Mouse (Mus musculus) gastrocnemius, adult 2 months (tissue): Measurements from ENCODE around the gene Catsper2. TPM values are rescaled to one million over a fixed set of nuclear protein-coding genes. Genes with fewer than 3 reads are reported as not detected.

Experiments
- DNase-seq: peaks from one replicate; pipeline ENCODE4 v3.0.0; 2022
- H3K27ac ChIP-seq: fragments of 200-600 bp; 2 replicates; pipeline ENCODE4 v1.8.1; 2022; ENCODE audit warnings: mild to moderate bottlenecking
- H3K4me3 ChIP-seq: fragments of 200-600 bp; 2 replicates; pipeline ENCODE4 v1.8.1; 2022; ENCODE audit warnings: mild to moderate bottlenecking, moderate library complexity
- CTCF ChIP-seq: fragments of 200-600 bp; IDR thresholded peaks from 2 replicates; pipeline ENCODE4 v1.8.1; 2022; ENCODE audit warnings: antibody characterized with exemption, mild to moderate bottlenecking, moderate library complexity
- intact Hi-C: fragments of 180-260 bp; cut with DNase I; formaldehyde crosslinking; loops from one replicate; pipeline ENCODE4 v1.15.1; 2025
- total RNA-seq, 2 experiments: library from RNA; stranded (reverse); gene quantifications; 2 replicates each; pipeline ENCODE4 v1.2.3; 2021

The Catsper2 gene
- total RNA-seq, 2 experiments from 2014 or later: 1.6 to 2.8 TPM

- TF ChIP-seq CTCF: no peak
- no peak for DNase-seq
- Histone ChIP-seq H3K27ac (no peak overlapping the region), H3K4me3 (no peak overlapping the region)
- intact Hi-C loops: loop anchor here (2.0 kb wide), 1 partner anchor 30 kb away; no protein-coding TSS in a partner anchor
These were observed 32.9 kb upstream of the Catsper2 start for GRCm38 (mm10) chr2:121446506-121446905.

- intact Hi-C loops: no loop called here
- Histone ChIP-seq H3K27ac (no peak overlapping the region), H3K4me3 (no peak overlapping the region)
- no peak for TF ChIP-seq CTCF
- DNase-seq: no peak
These were observed 31.5 kb upstream of the Catsper2 start for GRCm38 (mm10) chr2:121445117-121445516.

DNA sequence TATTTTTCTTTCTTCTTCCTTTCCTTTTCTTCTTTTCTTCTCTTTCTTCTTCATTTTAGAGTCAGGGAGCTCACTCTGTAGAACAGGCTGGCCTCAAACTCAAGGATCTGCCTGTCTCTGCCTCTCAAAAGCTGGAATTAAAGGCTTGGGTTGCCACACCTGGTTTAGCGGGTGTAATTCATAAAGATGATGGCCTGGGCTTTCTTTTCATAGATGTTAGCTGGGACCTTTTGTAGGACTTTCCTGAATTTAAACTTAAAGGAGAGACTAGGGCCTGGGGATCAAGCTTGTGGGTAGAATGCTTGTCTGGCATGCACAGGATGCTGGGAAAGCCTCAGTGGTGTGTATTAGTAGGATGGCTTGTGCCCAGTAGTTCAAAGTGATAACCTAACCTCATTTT is 30.6 kb upstream of the Catsper2 start, which contains the start of gene Ell3:
Gene Ell3, minus strand, starts transcription at position 101 of the 400 bp plus-strand sequence.
- TF ChIP-seq CTCF: no peak
- Histone ChIP-seq H3K27ac (no peak within 1 kb of the TSS), H3K4me3 (peak within 1 kb of the TSS; percentile 82)
- intact Hi-C loops: no loop called here
- no peak for DNase-seq

- intact Hi-C loops: no loop called here
- Histone ChIP-seq H3K4me3 (peak overlapping the region; percentile 82), H3K27ac (peak overlapping the region; percentile 48)
- TF ChIP-seq CTCF: no peak
- peak; percentile 25 for DNase-seq
These were observed 29.4 kb upstream of the Catsper2 start for GRCm38 (mm10) chr2:121443068-121443349.

DNA sequence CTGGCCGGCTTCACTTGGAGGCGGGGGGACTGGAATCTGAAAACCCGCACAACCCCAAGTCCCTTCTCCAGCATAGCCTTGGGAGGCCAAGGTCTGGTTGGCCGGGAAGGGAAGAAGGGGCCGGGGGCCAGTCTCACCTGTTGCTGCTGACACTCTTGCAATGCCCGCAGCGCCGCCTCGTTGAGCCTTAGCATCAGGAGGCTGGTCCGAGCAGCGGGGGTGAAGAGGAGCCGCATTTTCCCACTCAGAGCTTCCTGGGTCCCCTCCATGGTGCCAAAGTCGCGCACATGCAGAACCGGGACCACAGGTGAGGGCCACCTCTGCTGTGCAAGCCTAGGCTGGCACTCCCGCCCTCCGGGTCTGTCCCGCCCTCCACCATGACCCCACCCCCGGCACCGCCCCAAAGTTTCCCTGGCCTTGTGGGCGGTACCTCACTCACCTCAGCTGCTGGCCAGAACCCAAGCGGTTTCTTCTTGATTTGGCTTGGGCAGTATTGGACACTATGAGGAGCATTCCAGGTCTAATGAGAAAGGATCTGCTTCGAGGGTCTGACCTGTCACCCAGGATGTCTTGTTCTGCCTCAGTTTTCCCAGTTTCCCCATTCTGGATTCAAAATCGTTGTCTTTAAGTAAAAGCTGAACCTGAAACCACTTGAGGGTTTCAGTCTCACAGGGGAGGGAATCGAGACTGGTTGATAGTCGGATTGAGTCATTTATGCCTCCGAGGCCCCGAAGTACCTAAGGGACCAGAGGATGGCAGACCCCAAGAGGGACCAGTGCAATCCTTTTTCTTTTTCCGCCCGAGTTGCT is 28.9 kb upstream of the Catsper2 start:
- peak; percentile 77 for DNase-seq
- Histone ChIP-seq H3K4me3 (peak overlapping the region; percentile 82), H3K27ac (peak overlapping the region; percentile 48)
- intact Hi-C loops: no loop called here
- TF ChIP-seq CTCF: no peak

DNA sequence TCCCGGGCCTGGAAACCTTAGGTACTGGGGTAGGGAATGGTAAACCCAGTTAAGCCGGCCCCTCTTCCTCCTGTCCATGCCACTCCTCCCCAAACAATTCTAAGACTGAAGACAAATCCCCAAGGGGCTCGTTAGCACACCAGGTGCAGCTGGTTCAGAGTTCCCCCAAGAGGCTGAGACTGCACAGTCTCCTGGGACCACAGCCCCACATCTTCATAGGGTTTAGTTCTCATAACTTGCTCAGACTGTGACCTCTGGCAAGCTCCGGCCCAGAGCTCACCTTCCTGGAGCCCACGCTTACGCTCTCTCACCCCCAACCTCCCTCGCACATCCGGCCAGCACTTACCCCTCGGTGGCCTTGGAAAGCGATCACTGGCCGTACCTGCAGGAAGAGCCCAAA is 28.2 kb upstream of the Catsper2 start:
- intact Hi-C loops: no loop called here
- Histone ChIP-seq H3K27ac (no peak overlapping the region), H3K4me3 (peak overlapping the region; percentile 82)
- no peak for TF ChIP-seq CTCF
- DNase-seq: no peak

GRCm38 (mm10) chr2:121440834-121441605 is 27.4 kb upstream of the Catsper2 start:
- intact Hi-C loops: no loop called here
- Histone ChIP-seq H3K27ac (no peak overlapping the region), H3K4me3 (no peak overlapping the region)
- TF ChIP-seq CTCF: no peak
- DNase-seq: no peak

DNA sequence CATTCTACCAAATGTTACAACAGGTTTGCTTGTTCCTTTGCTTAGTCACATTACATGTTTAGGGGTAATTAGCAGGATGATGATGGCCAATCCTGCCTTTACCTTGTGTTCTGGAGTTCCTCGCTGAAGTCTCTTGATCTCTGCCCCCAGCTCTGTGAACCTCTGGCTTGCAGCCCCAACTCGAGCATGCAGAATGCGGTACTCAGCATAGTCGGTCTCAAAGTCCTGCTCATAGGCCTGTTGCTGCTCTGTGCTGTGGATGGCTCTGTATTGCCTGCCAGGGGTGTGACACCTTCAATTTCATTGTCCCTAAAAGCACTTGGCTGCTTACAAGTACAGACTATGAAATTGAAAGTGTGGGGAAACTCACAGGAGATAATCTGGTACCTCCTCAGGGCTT is 26.2 kb upstream of the Catsper2 start:
- intact Hi-C loops: no loop called here
- DNase-seq: no peak
- TF ChIP-seq CTCF: no peak
- no peak overlapping the region for H3K4me3 ChIP-seq
- H3K27ac ChIP-seq: no peak overlapping the region

DNA sequence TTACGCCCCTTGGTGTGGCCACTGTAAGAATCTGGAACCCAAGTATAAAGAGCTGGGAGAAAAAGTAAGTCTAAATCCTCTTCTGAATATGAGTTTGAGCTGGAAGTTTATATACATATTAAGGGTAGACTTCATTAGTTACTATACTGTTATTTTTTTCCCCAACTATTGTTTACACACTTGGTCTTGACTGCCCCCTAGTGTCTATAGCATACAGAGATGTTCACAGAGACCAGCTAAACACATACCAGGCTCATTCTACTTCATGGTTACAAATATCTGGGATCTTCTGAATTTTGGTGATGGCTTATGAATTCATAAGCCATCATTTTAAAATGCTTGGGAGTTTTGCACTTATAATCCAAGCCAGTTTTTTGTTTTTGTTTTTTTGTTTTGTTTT is 21.3 kb upstream of the Catsper2 start:
- intact Hi-C loops: no loop called here
- Histone ChIP-seq H3K27ac (no peak overlapping the region), H3K4me3 (no peak overlapping the region)
- DNase-seq: no peak
- TF ChIP-seq CTCF: peak; percentile 69

GRCm38 (mm10) chr2:121425890-121426289 is 12.3 kb upstream of the Catsper2 start:
- TF ChIP-seq CTCF: no peak
- intact Hi-C loops: no loop called here
- DNase-seq: no peak
- H3K27ac ChIP-seq: no peak overlapping the region
- H3K4me3 ChIP-seq: no peak overlapping the region

GRCm38 (mm10) chr2:121423166-121423565 is 9.6 kb upstream of the Catsper2 start:
- no peak overlapping the region for H3K4me3 ChIP-seq
- intact Hi-C loops: no loop called here
- DNase-seq: no peak
- no peak for TF ChIP-seq CTCF
- H3K27ac ChIP-seq: no peak overlapping the region

- Histone ChIP-seq H3K27ac (no peak overlapping the region), H3K4me3 (no peak overlapping the region)
- TF ChIP-seq CTCF: no peak
- intact Hi-C loops: no loop called here
- no peak for DNase-seq
These were observed 4.9 kb upstream of the Catsper2 start for GRCm38 (mm10) chr2:121418476-121418875.

GRCm38 (mm10) chr2:121416356-121416755 is 2.8 kb upstream of the Catsper2 start:
- intact Hi-C loops: loop anchor here (2.0 kb wide), 1 partner anchor 30 kb away; no protein-coding TSS in a partner anchor
- H3K4me3 ChIP-seq: peak overlapping the region; percentile 86
- no peak for DNase-seq
- H3K27ac ChIP-seq: no peak overlapping the region; the same call in 1 of the 2 replicates
- TF ChIP-seq CTCF: no peak
